Comparison of ENCODE assay signal across 18 mouse cellular contexts in the genomic region with DNA sequence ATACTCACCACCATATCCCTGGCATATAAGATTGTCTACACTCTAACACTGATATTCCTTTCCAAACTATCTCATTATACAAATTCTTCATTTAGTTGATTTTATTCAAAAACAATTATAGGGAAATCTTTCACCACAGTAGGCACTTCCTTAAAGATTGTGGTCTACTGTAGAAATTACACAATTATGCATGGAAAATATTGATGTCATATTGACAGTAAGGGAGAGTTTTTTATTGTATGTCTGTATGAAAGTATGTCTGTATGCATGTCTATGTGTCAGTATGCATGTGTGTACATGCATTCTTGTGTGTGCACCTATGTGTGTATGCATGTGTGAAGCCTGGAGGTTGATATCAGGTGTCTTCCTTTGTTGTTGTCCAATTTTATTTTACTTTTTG. TPM values are rescaled to one million over a fixed set of nuclear protein-coding genes. Genes with fewer than 3 reads are reported as not detected.
"Had no signal": no experiment of that assay in that cellular context is flagged by ENCODE, and none has a peak within 500 bp of the region (broad histone marks: within the 10 kb centered on the region; RNA-seq: fewer than 3 reads in every experiment).

No protein-coding gene starts in this region.

- H3K27ac ChIP-seq: midbrain, embryonic 10.5 days; midbrain, embryonic 13.5 days; midbrain, embryonic 15.5 days; neural tube, embryonic 12.5 days; stomach, embryonic 15.5 days; stomach, postnatal 0 days had no signal

- H3K27me3 ChIP-seq: midbrain, embryonic 13.5 days; midbrain, embryonic 15.5 days; neural tube, embryonic 12.5 days; stomach, embryonic 15.5 days had no signal

- H3K9me3 ChIP-seq: midbrain, embryonic 13.5 days; midbrain, embryonic 15.5 days; neural tube, embryonic 12.5 days; stomach, embryonic 15.5 days had no signal

- H3K4me3 ChIP-seq: midbrain, embryonic 10.5 days; midbrain, embryonic 13.5 days; midbrain, embryonic 15.5 days; neural tube, embryonic 12.5 days; stomach, embryonic 15.5 days had no signal

- H3K9ac ChIP-seq: lung, embryonic 14.5 days; midbrain, embryonic 13.5 days; midbrain, embryonic 15.5 days; neural tube, embryonic 12.5 days; stomach, embryonic 15.5 days had no signal

- ATAC-seq: midbrain, embryonic 13.5 days; midbrain, embryonic 15.5 days had no signal

- H3K4me2 ChIP-seq: lung, embryonic 14.5 days; midbrain, embryonic 13.5 days; midbrain, embryonic 15.5 days; neural tube, embryonic 12.5 days; stomach, embryonic 15.5 days had no signal

- H3K4me1 ChIP-seq: midbrain, embryonic 10.5 days; midbrain, embryonic 13.5 days; midbrain, embryonic 15.5 days; neural tube, embryonic 12.5 days; stomach, embryonic 15.5 days had no signal

- H3K36me3 ChIP-seq: midbrain, embryonic 10.5 days; midbrain, embryonic 13.5 days; midbrain, embryonic 15.5 days; neural tube, embryonic 12.5 days; stomach, embryonic 15.5 days had no signal

- DNase-seq: lung, adult 18-20 months; lung, embryonic 14.5 days; lung, postnatal 10 days; lung, postnatal 4 days; right cerebral cortex, postnatal 14 days; thymus, adult 2 months; thymus, postnatal 25 days; thymus, postnatal 4 days had no signal

RNA-seq across cellular contexts. Expression of a gene that starts 10.1 kb away (rescaled TPM):
- total RNA-seq: megakaryocyte-erythroid progenitor cell, adult 5-6 weeks; monocyte, adult 5-6 weeks; neutrophil, adult 5-6 weeks had no signal
- polyA plus RNA-seq: lung, embryonic 14.5 days; midbrain, embryonic 13.5 days; spleen, adult 2 months had no signal

RNA-seq across cellular contexts. Expression of a gene that starts 44.8 kb away (rescaled TPM):
- total RNA-seq: megakaryocyte-erythroid progenitor cell, adult 5-6 weeks had no signal
